In genomic region chr15:27786418-27786817, GRCm38 (mm10) we compare ENCODE assay signal across 9 mouse cellular contexts.
DNase-seq lines count a peak whose midpoint lies in the region; ATAC-seq and TF ChIP-seq lines count a peak whose summit lies in the region.
"Had no signal": no experiment of that assay in that cellular context is flagged by ENCODE, and none has a peak within 500 bp of the region (broad histone marks: within the 10 kb centered on the region; RNA-seq: fewer than 3 reads in every experiment).

No protein-coding gene starts in this region.

- H3K4me2 ChIP-seq in kidney, postnatal 0 days (ENCODE audit: low read length) = peak overlapping the region; percentile 48
- H3K4me2 ChIP-seq in embryonic facial prominence, embryonic 15.5 days (replicated peaks) = peak overlapping the region; percentile 46
- H3K4me2 ChIP-seq in hindbrain, embryonic 12.5 days (replicated peaks) = peak overlapping the region; percentile 41
- peak overlapping the region; percentile 42 for H3K4me2 ChIP-seq in neural tube, embryonic 12.5 days (replicated peaks)

- H3K4me1 ChIP-seq in kidney, postnatal 0 days (replicated peaks; ENCODE audit: insufficient read depth, low read length) = peaks cover 49% of the 10 kb centered on the region
- peaks cover 83% of the 10 kb centered on the region for H3K4me1 ChIP-seq in embryonic facial prominence, embryonic 15.5 days
- H3K4me1 ChIP-seq in hindbrain, embryonic 12.5 days = peaks cover 86% of the 10 kb centered on the region
- peaks cover 80% of the 10 kb centered on the region for H3K4me1 ChIP-seq in neural tube, embryonic 12.5 days

- TF ChIP-seq CTCF in kidney, postnatal 0 days (IDR thresholded peaks at IDR 0.05; ENCODE audit: low read depth) = no peak

- no peaks in the 10 kb centered on the region for H3K27me3 ChIP-seq in kidney, postnatal 0 days (ENCODE audit: insufficient read depth, low read length)
- H3K27me3 ChIP-seq in embryonic facial prominence, embryonic 15.5 days = no peaks in the 10 kb centered on the region
- no peaks in the 10 kb centered on the region for H3K27me3 ChIP-seq in hindbrain, embryonic 12.5 days
- H3K27me3 ChIP-seq in neural tube, embryonic 12.5 days (replicated peaks) = no peaks in the 10 kb centered on the region

- H3K9ac ChIP-seq in kidney, postnatal 0 days (ENCODE audit: low read depth, low read length) = no peak overlapping the region
- H3K9ac ChIP-seq in embryonic facial prominence, embryonic 15.5 days = peak overlapping the region; percentile 46; the same call in 1 of the 2 replicates
- peak overlapping the region; percentile 56; the same call in 1 of the 2 replicates for H3K9ac ChIP-seq in hindbrain, embryonic 12.5 days
- no peak overlapping the region for H3K9ac ChIP-seq in neural tube, embryonic 12.5 days

- H3K4me3 ChIP-seq in kidney, postnatal 0 days (replicated peaks; ENCODE audit: low read depth, low read length) = peak overlapping the region; percentile 35; the same call in 1 of the 2 replicates
- H3K4me3 ChIP-seq in embryonic facial prominence, embryonic 15.5 days (replicated peaks) = peak overlapping the region; percentile 44
- peak overlapping the region; percentile 32 for H3K4me3 ChIP-seq in hindbrain, embryonic 12.5 days
- H3K4me3 ChIP-seq in neural tube, embryonic 12.5 days = 0 out of 2 replicates have a peak overlapping the region, but pooled peaks have one; percentile 11

- 0 out of 2 replicates have a peak, but pooled peaks have one; percentile 19 for ATAC-seq in kidney, postnatal 0 days (replicated peaks; ENCODE audit: low FRiP score, low read depth)
- no peak for ATAC-seq in embryonic facial prominence, embryonic 15.5 days (ENCODE audit: insufficient number of reproducible peaks, low FRiP score, low TSS enrichment, low read depth)
- ATAC-seq in hindbrain, embryonic 12.5 days (ENCODE audit: low FRiP score) = peak; percentile 17; the same call in 1 of the 2 replicates
- no peak for ATAC-seq in neural tube, embryonic 12.5 days (ENCODE audit: low FRiP score, low read depth)

- 18% methylated on average over 11 of the region's 11 CpGs for WGBS in kidney, postnatal 0 days
- 46% methylated on average over 11 of the region's 11 CpGs for WGBS in embryonic facial prominence, embryonic 15.5 days
- 39% methylated on average over 11 of the region's 11 CpGs for WGBS in hindbrain, embryonic 12.5 days
- 55% methylated on average over 11 of the region's 11 CpGs for WGBS in neural tube, embryonic 12.5 days

- no peaks in the 10 kb centered on the region for H3K9me3 ChIP-seq in kidney, postnatal 0 days (replicated peaks; ENCODE audit: low read length)
- H3K9me3 ChIP-seq in embryonic facial prominence, embryonic 15.5 days (replicated peaks) = no peaks in the 10 kb centered on the region
- H3K9me3 ChIP-seq in hindbrain, embryonic 12.5 days (replicated peaks) = no peaks in the 10 kb centered on the region
- H3K9me3 ChIP-seq in neural tube, embryonic 12.5 days = no peaks in the 10 kb centered on the region

- peak; percentile 46 for DNase-seq in kidney, postnatal 0 days (ENCODE audit: low spot score)
- DNase-seq in kidney, adult 9 months = no peak
- no peak for DNase-seq in urinary bladder, postnatal 25 days (ENCODE audit: low spot score)
- no peak for DNase-seq in layer of hippocampus, postnatal 14 days (ENCODE audit: low spot score in 2 of 2)
- DNase-seq in right cerebral cortex, postnatal 4 days = no peak

- H3K27ac ChIP-seq in kidney, postnatal 0 days = peak overlapping the region; percentile 31; the same call in 1 of the 2 replicates
- peak overlapping the region; percentile 95 for H3K27ac ChIP-seq in embryonic facial prominence, embryonic 15.5 days (replicated peaks)
- peak overlapping the region; percentile 93 for H3K27ac ChIP-seq in hindbrain, embryonic 12.5 days
- H3K27ac ChIP-seq in neural tube, embryonic 12.5 days = no peak overlapping the region

- H3K36me3 ChIP-seq in kidney, postnatal 0 days (ENCODE audit: insufficient read depth, low read length) = 0 out of 2 replicates have a peak, but pooled peaks cover 3% of the 10 kb centered on the region
- H3K36me3 ChIP-seq in embryonic facial prominence, embryonic 15.5 days = no peaks in the 10 kb centered on the region
- no peaks in the 10 kb centered on the region for H3K36me3 ChIP-seq in hindbrain, embryonic 12.5 days
- no peaks in the 10 kb centered on the region for H3K36me3 ChIP-seq in neural tube, embryonic 12.5 days
- H3K36me3 ChIP-seq: G1E had no signal

Comparison
In these comparisons a context has a peak if more than half of its experiments do, and no peak if none do; other contexts are left out.
1. ATAC-seq: peak in kidney, postnatal 0 days (single experiment) and hindbrain, embryonic 12.5 days (single experiment); none in embryonic facial prominence, embryonic 15.5 days (single experiment) and neural tube, embryonic 12.5 days (single experiment).
2. H3K9ac ChIP-seq: peak in embryonic facial prominence, embryonic 15.5 days (single experiment) and hindbrain, embryonic 12.5 days (single experiment); none in kidney, postnatal 0 days (single experiment) and neural tube, embryonic 12.5 days (single experiment).
3. Peak in every context shown above with its lines, with median percentiles within 50 percentile points of each other: H3K4me2 ChIP-seq and H3K4me3 ChIP-seq.